Mouse (Mus musculus) midbrain, embryonic 16.5 days (tissue): Measurements from ENCODE around the gene Mitf. TPM values are rescaled to one million over a fixed set of nuclear protein-coding genes. Genes with fewer than 3 reads are reported as not detected.

Experiments used
- ATAC-seq: fragments of 200-750 bp; cut with Nextera tagmentation; 2 replicates; pipeline ENCODE4 v1.8.0; 2017; ENCODE audit warnings: moderate TSS enrichment
- H3K27ac ChIP-seq: fragments of 300-500 bp; sonication (generic); 2 replicates; pipeline ENCODE4 v1.5.1; 2014; ENCODE audit warnings: mild to moderate bottlenecking, low read length, mixed read lengths
- H3K27me3 ChIP-seq: fragments of 300-500 bp; sonication (generic); 2 replicates; pipeline ENCODE4 v1.6.1; 2014; ENCODE audit warnings: low read depth, low read length, mixed read lengths; ENCODE audit not compliant: control insufficient read depth, insufficient read depth
- H3K36me3 ChIP-seq: fragments of 300-500 bp; sonication (generic); 2 replicates; pipeline ENCODE4 v1.6.1; 2014; ENCODE audit warnings: mild to moderate bottlenecking, low read length, moderate library complexity, mixed read lengths; ENCODE audit not compliant: control insufficient read depth, insufficient read depth
- H3K4me1 ChIP-seq: fragments of 300-500 bp; sonication (generic); 2 replicates; pipeline ENCODE4 v1.6.1; 2014; ENCODE audit warnings: mild to moderate bottlenecking, low read length, mixed read lengths; ENCODE audit not compliant: control insufficient read depth, insufficient read depth
- H3K4me2 ChIP-seq: fragments of 300-500 bp; sonication (generic); 2 replicates; pipeline ENCODE4 v1.6.1; 2014; ENCODE audit warnings: mild to moderate bottlenecking, low read length, mixed read lengths
- H3K4me3 ChIP-seq: fragments of 300-500 bp; sonication (generic); 2 replicates; pipeline ENCODE4 v1.5.1; 2014; ENCODE audit warnings: low read depth, mild to moderate bottlenecking, low read length, moderate library complexity, mixed read lengths
- H3K9ac ChIP-seq: fragments of 300-500 bp; sonication (generic); 2 replicates; pipeline ENCODE4 v1.6.1; 2014; ENCODE audit warnings: low read depth, low read length, mixed read lengths
- H3K9me3 ChIP-seq: fragments of 300-500 bp; sonication (generic); replicated peaks from 2 replicates; pipeline ENCODE4 v1.6.1; 2014; ENCODE audit warnings: mild to moderate bottlenecking, low read length, mixed read lengths; ENCODE audit not compliant: control insufficient read depth, poor library complexity, severe bottlenecking
- WGBS: fragments of 180-500 bp; shearing (Covaris S2); extraction: QIAGEN DNeasy Blood & Tissue Kit; methylation state at CpG from one replicate; pipeline ENCODE4 v1.1.7; 2014; 5-methylcytosine and 5-hydroxymethylcytosine counted together
- polyA plus RNA-seq: library from polyadenylated mRNA; unstranded; fragments of >200 nt; fragmentation: Nextera tagmentation; extraction: Ambion mirVana; gene quantifications from 2 replicates; pipeline ENCODE4 v1.2.1, GENCODE M21; 2015

Gene Mitf
- polyA plus RNA-seq, 1 experiment from 2014 or later: 1.2 TPM

DNA sequence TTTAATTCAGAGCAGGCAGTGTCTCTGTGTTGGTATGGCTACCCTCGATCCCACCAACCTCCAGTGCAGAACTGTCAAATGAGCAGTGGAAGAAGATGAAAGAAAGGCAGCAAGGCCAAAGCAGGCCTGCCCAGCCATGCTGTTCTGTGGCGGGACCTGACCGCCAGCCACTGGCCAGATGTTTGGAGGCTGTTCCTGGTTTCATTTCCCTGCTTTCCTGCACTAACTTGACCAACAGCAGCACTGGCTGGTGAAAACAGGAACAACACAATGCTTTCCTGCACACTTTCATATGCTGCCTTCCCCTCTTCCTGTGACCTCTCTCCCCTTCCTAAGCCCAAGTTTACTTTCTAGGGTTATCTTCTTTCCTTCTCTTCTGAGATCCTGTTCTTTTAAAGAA, 50.8 kb downstream of the Mitf start:
- Histone ChIP-seq H3K9me3 (no peaks in the 10 kb centered on the region), H3K27ac (no peak overlapping the region), H3K27me3 (no peaks in the 10 kb centered on the region), H3K4me2 (no peak overlapping the region), H3K36me3 (no peaks in the 10 kb centered on the region), H3K4me1 (no peaks in the 10 kb centered on the region), H3K4me3 (no peak overlapping the region), H3K9ac (no peak overlapping the region)
- ATAC-seq: no peak
- 71% methylated on average over 3 of the region's 3 CpGs for WGBS

DNA sequence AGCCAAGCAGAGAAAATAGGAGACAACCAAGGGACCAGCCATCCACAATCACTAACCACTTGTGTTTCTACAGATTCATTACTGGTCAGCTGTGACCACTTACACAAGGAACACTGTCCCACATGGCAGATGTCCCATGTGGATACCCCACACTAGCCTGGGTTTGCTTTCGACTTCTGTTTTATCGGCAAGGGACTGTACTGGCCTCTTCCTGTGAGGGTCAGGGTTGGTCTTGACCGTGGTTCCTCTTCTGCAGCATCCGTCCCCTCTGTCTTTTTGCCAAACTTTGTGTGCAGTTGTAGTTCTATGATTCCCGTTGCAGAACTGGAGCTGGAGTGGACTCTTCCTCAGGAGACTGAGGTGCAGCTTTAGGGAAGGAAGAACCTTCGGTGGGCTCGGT, 59.7 kb downstream of the Mitf start:
- Histone ChIP-seq H3K9me3 (no peaks in the 10 kb centered on the region), H3K27me3 (no peaks in the 10 kb centered on the region), H3K9ac (no peak overlapping the region), H3K27ac (no peak overlapping the region), H3K36me3 (no peaks in the 10 kb centered on the region), H3K4me3 (no peak overlapping the region), H3K4me1 (no peaks in the 10 kb centered on the region), H3K4me2 (no peak overlapping the region)
- ATAC-seq: no peak
- WGBS: 95% methylated on average over 7 of the region's 7 CpGs

DNA sequence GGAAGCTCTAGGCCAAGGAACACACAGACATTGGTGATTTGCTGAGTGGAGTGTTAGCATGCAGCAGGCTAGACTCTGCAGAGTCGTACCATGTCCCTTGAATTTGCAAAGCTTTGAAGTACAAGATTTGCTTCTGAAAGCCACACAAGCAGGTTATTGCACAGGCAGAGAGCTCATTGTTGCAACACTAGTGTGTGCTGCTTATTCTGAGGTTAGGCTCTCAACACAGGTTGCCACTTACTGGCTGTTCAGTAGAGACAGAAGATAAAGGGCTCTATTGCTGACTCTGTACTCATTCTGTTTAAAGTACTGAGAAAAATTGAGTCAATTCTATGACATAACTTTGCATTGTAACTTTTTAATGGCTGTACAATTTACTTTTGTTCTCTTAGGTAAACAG, 61.2 kb downstream of the Mitf start:
- no peaks in the 10 kb centered on the region for H3K36me3 ChIP-seq
- WGBS: 76% methylated on average over 1 of the region's 1 CpGs
- H3K27ac ChIP-seq: no peak overlapping the region
- no peaks in the 10 kb centered on the region for H3K9me3 ChIP-seq
- H3K4me3 ChIP-seq: no peak overlapping the region
- no peak overlapping the region for H3K9ac ChIP-seq
- no peak overlapping the region for H3K4me2 ChIP-seq
- ATAC-seq: no peak
- H3K4me1 ChIP-seq: no peaks in the 10 kb centered on the region
- no peaks in the 10 kb centered on the region for H3K27me3 ChIP-seq

DNA sequence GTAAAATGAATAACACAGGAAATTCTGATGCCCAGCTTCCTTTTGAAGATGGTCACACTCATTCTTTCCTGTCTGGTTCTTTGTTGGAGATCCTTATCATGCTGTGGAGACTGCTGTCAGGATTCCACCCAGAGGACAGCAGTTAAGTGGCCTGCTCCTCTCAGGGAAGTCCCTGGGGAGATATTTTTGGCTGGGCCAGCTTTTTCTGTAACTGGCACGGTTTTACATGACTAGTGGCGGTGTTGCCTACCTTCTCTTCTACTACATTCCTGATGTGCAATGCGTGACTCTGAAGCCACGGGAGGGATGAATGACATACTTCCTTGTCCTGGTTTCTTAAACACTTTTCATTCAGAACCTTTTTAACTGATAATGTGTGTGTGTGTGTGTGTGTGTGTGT, 63.1 kb downstream of the Mitf start:
- no peak for ATAC-seq
- H3K9ac ChIP-seq: no peak overlapping the region
- H3K36me3 ChIP-seq: no peaks in the 10 kb centered on the region
- H3K27me3 ChIP-seq: no peaks in the 10 kb centered on the region
- H3K4me1 ChIP-seq: no peaks in the 10 kb centered on the region
- WGBS: 85% methylated on average over 4 of the region's 4 CpGs
- no peak overlapping the region for H3K4me2 ChIP-seq
- H3K27ac ChIP-seq: no peak overlapping the region
- H3K4me3 ChIP-seq: no peak overlapping the region
- no peaks in the 10 kb centered on the region for H3K9me3 ChIP-seq

DNA sequence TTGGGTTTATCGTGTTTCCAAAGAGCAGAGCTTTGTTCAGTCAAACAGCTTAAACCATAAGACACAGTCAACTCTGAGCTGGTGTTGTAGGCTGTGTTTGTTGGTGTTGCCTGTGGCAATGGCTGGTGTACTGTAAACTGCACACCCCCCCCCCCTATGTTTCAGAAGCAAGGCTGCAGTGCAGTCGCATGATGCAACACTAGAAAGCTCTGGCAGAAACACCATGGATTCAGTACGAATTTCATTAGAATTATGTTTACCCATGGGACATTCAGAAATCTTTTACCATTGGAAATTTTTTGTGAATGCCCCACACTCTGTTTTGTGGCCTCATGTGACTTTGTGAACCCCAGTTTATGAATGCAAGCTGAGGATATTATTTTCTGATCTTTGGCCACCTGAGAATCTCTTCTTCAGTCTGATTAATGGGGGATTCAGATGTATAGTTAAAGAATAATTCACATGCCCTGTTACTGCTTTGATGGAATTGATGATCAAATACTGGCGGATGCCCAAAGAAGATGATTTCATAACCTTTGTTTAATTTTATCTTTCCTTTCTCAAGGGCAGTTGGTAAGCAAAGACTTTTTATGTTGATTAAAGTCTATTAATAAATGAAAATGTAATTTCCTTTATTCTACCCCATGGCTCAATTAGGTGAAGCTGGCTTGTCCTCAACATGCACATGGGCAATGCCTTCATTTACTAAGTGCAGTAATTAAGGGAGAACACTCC, 64.6 kb downstream of the Mitf start:
- 86% methylated on average over 4 of the region's 4 CpGs for WGBS
- no peak overlapping the region for H3K9ac ChIP-seq

DNA sequence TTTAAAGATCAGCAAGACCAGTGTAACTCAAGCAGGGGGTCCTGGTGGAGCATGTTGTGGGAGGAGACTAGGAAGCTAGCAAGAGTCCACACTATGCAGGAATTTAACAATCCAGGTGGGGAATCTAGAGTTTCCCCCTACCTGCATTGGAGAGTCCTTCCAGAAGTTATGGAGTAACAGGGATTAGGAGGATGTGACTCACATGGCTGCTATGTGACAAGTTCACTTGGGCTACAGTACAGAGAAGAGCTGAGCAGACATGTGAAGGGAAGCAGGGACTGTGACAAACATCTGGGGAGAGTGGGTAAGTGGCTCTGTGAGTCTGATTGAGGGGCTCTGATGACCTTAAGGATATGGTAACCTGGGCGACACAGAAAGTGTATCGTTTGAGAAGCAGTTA, 66.2 kb downstream of the Mitf start:
- Histone ChIP-seq H3K27ac (no peak overlapping the region), H3K36me3 (no peaks in the 10 kb centered on the region), H3K9ac (no peak overlapping the region), H3K4me3 (no peak overlapping the region), H3K4me1 (no peaks in the 10 kb centered on the region), H3K4me2 (no peak overlapping the region), H3K27me3 (no peaks in the 10 kb centered on the region), H3K9me3 (no peaks in the 10 kb centered on the region)
- no peak for ATAC-seq
- 96% methylated on average over 2 of the region's 2 CpGs for WGBS

More for the DNA sequence above, 64.6 kb downstream of the Mitf start:
- no peak for ATAC-seq
- Histone ChIP-seq H3K4me1 (no peaks in the 10 kb centered on the region), H3K9me3 (no peaks in the 10 kb centered on the region), H3K27ac (no peak overlapping the region), H3K36me3 (no peaks in the 10 kb centered on the region), H3K4me2 (no peak overlapping the region), H3K27me3 (no peaks in the 10 kb centered on the region), H3K4me3 (no peak overlapping the region)

DNA sequence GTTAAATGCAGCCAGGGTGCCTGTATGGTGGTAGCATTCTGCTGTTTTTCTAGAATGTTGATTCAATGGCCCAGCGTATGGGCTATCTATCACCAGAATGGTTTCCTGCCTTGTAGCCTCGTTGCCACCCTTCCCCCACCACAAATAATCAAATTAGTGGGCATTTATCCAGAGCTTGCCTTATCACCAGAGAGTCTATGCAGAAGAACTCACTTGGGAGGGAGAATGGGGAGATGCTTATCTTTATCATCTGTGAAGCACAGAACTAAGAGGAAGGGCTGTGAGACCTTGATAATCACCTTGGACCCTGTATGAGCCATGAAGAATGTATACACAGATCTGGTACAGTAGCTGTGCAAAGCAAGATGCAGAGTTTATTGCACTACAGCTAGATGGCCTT, 70.1 kb downstream of the Mitf start:
- 75% methylated on average over 2 of the region's 2 CpGs for WGBS
- no peak for ATAC-seq

DNA sequence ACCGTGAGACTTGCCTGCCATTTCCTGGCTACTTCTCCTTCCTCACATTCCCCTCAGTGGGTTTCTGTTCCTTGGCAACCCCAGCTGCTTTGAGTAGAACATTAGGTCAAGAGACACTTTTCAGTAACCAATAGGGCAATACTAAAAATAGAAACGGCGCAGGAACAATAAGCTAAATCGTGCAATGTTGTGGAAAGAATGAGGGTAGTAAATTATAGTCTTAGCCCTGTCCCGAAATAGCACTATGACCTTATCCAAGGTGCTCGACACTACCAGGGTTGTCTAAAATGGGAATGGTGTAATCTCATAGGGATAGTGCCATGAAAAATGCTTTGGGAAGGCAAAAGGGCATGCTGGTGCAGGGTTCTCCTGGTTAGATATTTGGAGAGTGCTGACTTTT, 70.6 kb downstream of the Mitf start:
- no peaks in the 10 kb centered on the region for H3K9me3 ChIP-seq
- WGBS: 65% methylated on average over 6 of the region's 6 CpGs
- H3K4me1 ChIP-seq: no peaks in the 10 kb centered on the region
- no peak overlapping the region for H3K9ac ChIP-seq
- no peak overlapping the region for H3K4me2 ChIP-seq
- no peak overlapping the region for H3K4me3 ChIP-seq
- no peaks in the 10 kb centered on the region for H3K36me3 ChIP-seq
- no peaks in the 10 kb centered on the region for H3K27me3 ChIP-seq
- no peak overlapping the region for H3K27ac ChIP-seq
- no peak for ATAC-seq

More for the DNA sequence above, 70.1 kb downstream of the Mitf start:
- Histone ChIP-seq H3K4me1 (no peaks in the 10 kb centered on the region), H3K9ac (no peak overlapping the region), H3K36me3 (no peaks in the 10 kb centered on the region), H3K27me3 (no peaks in the 10 kb centered on the region), H3K9me3 (no peaks in the 10 kb centered on the region), H3K4me2 (no peak overlapping the region), H3K4me3 (no peak overlapping the region), H3K27ac (no peak overlapping the region)

DNA sequence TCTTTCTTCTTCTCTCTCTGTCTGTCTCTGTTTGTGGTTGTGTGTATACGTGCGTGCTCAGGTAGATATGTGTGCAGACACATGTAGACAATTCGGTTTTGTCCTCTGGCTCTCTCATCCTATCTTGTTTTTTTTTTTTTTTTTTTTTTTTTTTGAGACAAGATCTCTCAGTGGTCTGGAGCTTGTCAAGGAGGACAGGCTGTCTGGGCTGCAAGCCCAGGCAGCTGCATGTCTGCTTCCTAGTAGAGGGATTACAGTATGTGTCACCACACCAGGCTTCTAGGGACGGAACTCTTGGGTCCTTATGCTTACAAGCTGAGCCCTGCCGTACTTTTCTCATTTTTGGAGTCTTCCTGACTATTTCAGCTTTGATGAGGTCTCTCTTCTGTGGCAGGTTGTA, 73.5 kb downstream of the Mitf start:
- Histone ChIP-seq H3K9me3 (no peaks in the 10 kb centered on the region), H3K4me2 (no peak overlapping the region), H3K36me3 (no peaks in the 10 kb centered on the region), H3K27me3 (no peaks in the 10 kb centered on the region), H3K4me1 (no peaks in the 10 kb centered on the region), H3K9ac (no peak overlapping the region), H3K27ac (no peak overlapping the region), H3K4me3 (no peak overlapping the region)
- no peak for ATAC-seq
- 94% methylated on average over 5 of the region's 5 CpGs for WGBS
